Mouse (Mus musculus) spleen, postnatal 36 days (tissue): Measurements from ENCODE around the gene Adarb2.

Experiments used
- DNase-seq, 2 experiments: peaks; one replicate each; pipeline ENCODE4 v3.0.0; 2022; ENCODE audit warnings: low spot score in 2 of 2, mixed read lengths in 1 of 2

The Adarb2 gene

GRCm38 (mm10) chr13:8202681-8203476, at the start of gene Adarb2:
Gene Adarb2, plus strand, starts transcription at chr13:8202866.
- DNase-seq = no peak

GRCm38 (mm10) chr13:8173800-8174199, 28.9 kb upstream of the Adarb2 start:
- DNase-seq = no peak

GRCm38 (mm10) chr13:8191977-8192376, 10.7 kb upstream of the Adarb2 start:
- DNase-seq = no peak

GRCm38 (mm10) chr13:8199186-8199880, 3.3 kb upstream of the Adarb2 start:
- no peak for DNase-seq

- DNase-seq = no peak
These were observed 779 bp downstream of the Adarb2 start for GRCm38 (mm10) chr13:8203477-8203813.

- DNase-seq = no peak
These were observed 4.7 kb downstream of the Adarb2 start for GRCm38 (mm10) chr13:8207337-8207736.

- DNase-seq = no peak
These were observed 8.1 kb downstream of the Adarb2 start for GRCm38 (mm10) chr13:8210776-8211175.

GRCm38 (mm10) chr13:8238871-8239270, 36.2 kb downstream of the Adarb2 start:
- DNase-seq = no peak

GRCm38 (mm10) chr13:8248016-8248667, 45.5 kb downstream of the Adarb2 start:
- DNase-seq = no peak

- DNase-seq = no peak
These were observed 69.7 kb downstream of the Adarb2 start for GRCm38 (mm10) chr13:8272158-8272945.

- DNase-seq = no peak
These were observed 80.5 kb downstream of the Adarb2 start for GRCm38 (mm10) chr13:8283116-8283515.

- DNase-seq = no peak
These were observed 113.9 kb downstream of the Adarb2 start for GRCm38 (mm10) chr13:8316347-8317141.

- no peak for DNase-seq
These were observed 131.2 kb downstream of the Adarb2 start for GRCm38 (mm10) chr13:8333589-8334455.

GRCm38 (mm10) chr13:8334580-8334979, 131.9 kb downstream of the Adarb2 start:
- DNase-seq = no peak

- no peak for DNase-seq
These were observed 138.6 kb downstream of the Adarb2 start for GRCm38 (mm10) chr13:8341086-8341807.

GRCm38 (mm10) chr13:8347147-8347546, 144.5 kb downstream of the Adarb2 start:
- no peak for DNase-seq

- DNase-seq = no peak
These were observed 149.7 kb downstream of the Adarb2 start for GRCm38 (mm10) chr13:8352341-8352740.

- DNase-seq = no peak
These were observed 150.3 kb downstream of the Adarb2 start for GRCm38 (mm10) chr13:8352952-8353351.

GRCm38 (mm10) chr13:8365523-8365922, 162.9 kb downstream of the Adarb2 start:
- no peak for DNase-seq
